Mouse (Mus musculus): ENCODE measurements around the gene Ubd. TPM values are rescaled to one million over a fixed set of nuclear protein-coding genes. Genes with fewer than 3 reads are reported as not detected.

Gene Ubd
- polyA plus RNA-seq, 1 experiment from 2014 or later = not detected

- no peaks in the 10 kb centered on the region for H3K27me3 ChIP-seq (replicated peaks; ENCODE audit: control insufficient read depth, insufficient read depth, low read length)
- H3K9ac ChIP-seq (ENCODE audit: low read depth, low read length) = no peak overlapping the region
- H3K4me2 ChIP-seq (ENCODE audit: low read depth, low read length) = no peak overlapping the region
- H3K4me1 ChIP-seq (ENCODE audit: control insufficient read depth, insufficient read depth, low read length) = no peaks in the 10 kb centered on the region
- ATAC-seq (ENCODE audit: low read depth) = no peak
- WGBS = 56% methylated on average over 3 of the region's 3 CpGs
- no peaks in the 10 kb centered on the region for H3K9me3 ChIP-seq (ENCODE audit: control insufficient read depth, low read length)
- H3K36me3 ChIP-seq (ENCODE audit: control insufficient read depth, insufficient read depth, low read length) = no peaks in the 10 kb centered on the region
- H3K4me3 ChIP-seq (ENCODE audit: low read depth, low read length) = no peak overlapping the region
- no peak for DNase-seq (ENCODE audit: low spot score)
- H3K27ac ChIP-seq (replicated peaks; ENCODE audit: low read depth, low read length) = no peak overlapping the region
Observed at GRCm38 (mm10) chr17:37242198-37242597, 48.5 kb downstream of the Ubd start.

Other genes starting within 250 kb of the Ubd start
- 125 and 130 TPM in 2 replicates for gene Ppp1r11, start 242.2 kb upstream of the Ubd start, polyA plus RNA-seq (2014; fragmentation: Nextera tagmentation; extraction: Ambion mirVana)
- gene Znrd1, start 235.3 kb upstream of the Ubd start, polyA plus RNA-seq (2014; fragmentation: Nextera tagmentation; extraction: Ambion mirVana) = 89.6 and 94.7 TPM in 2 replicates
- gene Znrd1as, start 235.3 kb upstream of the Ubd start, polyA plus RNA-seq (2014; fragmentation: Nextera tagmentation; extraction: Ambion mirVana) = 5.9 and 6.1 TPM in 2 replicates
- gene 2410137M14Rik, start 212.7 kb upstream of the Ubd start, polyA plus RNA-seq (2014; fragmentation: Nextera tagmentation; extraction: Ambion mirVana) = not detected in 2 replicates
- gene H2-M5, start 204.4 kb upstream of the Ubd start, polyA plus RNA-seq (2014; fragmentation: Nextera tagmentation; extraction: Ambion mirVana) = 0.21 and 0.22 TPM in 2 replicates
- 45.5 and 64.8 TPM in 2 replicates for gene Zfp57, start 192.7 kb upstream of the Ubd start, polyA plus RNA-seq (2014; fragmentation: Nextera tagmentation; extraction: Ambion mirVana)
- 0.12 and 0.22 TPM in 2 replicates for gene Mog, start 170.5 kb upstream of the Ubd start, polyA plus RNA-seq (2014; fragmentation: Nextera tagmentation; extraction: Ambion mirVana)
- gene Gabbr1, start 147.9 kb upstream of the Ubd start, polyA plus RNA-seq (2014; fragmentation: Nextera tagmentation; extraction: Ambion mirVana) = 8.4 and 10.2 TPM in 2 replicates
- gene Olfr90, start 105.4 kb upstream of the Ubd start, polyA plus RNA-seq (2014; fragmentation: Nextera tagmentation; extraction: Ambion mirVana) = 0.12 TPM in 1 of 2 replicates, not detected in the other
- 0.04 TPM in 1 of 2 replicates, not detected in the other for gene Olfr91, start 95.6 kb upstream of the Ubd start, polyA plus RNA-seq (2014; fragmentation: Nextera tagmentation; extraction: Ambion mirVana)
- not detected in 2 replicates for gene Olfr92, start 73.8 kb upstream of the Ubd start, polyA plus RNA-seq (2014; fragmentation: Nextera tagmentation; extraction: Ambion mirVana)
- not detected in 2 replicates for gene Olfr93, start 32.4 kb upstream of the Ubd start, polyA plus RNA-seq (2014; fragmentation: Nextera tagmentation; extraction: Ambion mirVana)
- gene Olfr94, start 7.1 kb downstream of the Ubd start, polyA plus RNA-seq (2014; fragmentation: Nextera tagmentation; extraction: Ambion mirVana) = 0.10 and 0.21 TPM in 2 replicates
- gene Olfr95, start 19.2 kb downstream of the Ubd start, polyA plus RNA-seq (2014; fragmentation: Nextera tagmentation; extraction: Ambion mirVana) = not detected in 2 replicates
- gene Olfr96, start 26.3 kb downstream of the Ubd start, polyA plus RNA-seq (2014; fragmentation: Nextera tagmentation; extraction: Ambion mirVana) = 0.29 TPM in 1 of 2 replicates, not detected in the other
- gene Olfr97, start 43.4 kb downstream of the Ubd start, polyA plus RNA-seq (2014; fragmentation: Nextera tagmentation; extraction: Ambion mirVana) = not detected in 2 replicates
- gene Olfr98, start 69.9 kb downstream of the Ubd start, polyA plus RNA-seq (2014; fragmentation: Nextera tagmentation; extraction: Ambion mirVana) = not detected in 2 replicates
- gene H2-M3, start 76.3 kb downstream of the Ubd start, polyA plus RNA-seq (2014; fragmentation: Nextera tagmentation; extraction: Ambion mirVana) = 1.5 and 2.1 TPM in 2 replicates
- gene Olfr99, start 89.6 kb downstream of the Ubd start, polyA plus RNA-seq (2014; fragmentation: Nextera tagmentation; extraction: Ambion mirVana) = 0.25 TPM in 1 of 2 replicates, not detected in the other
- not detected in 2 replicates for gene Olfr101, start 110.4 kb downstream of the Ubd start, polyA plus RNA-seq (2014; fragmentation: Nextera tagmentation; extraction: Ambion mirVana)
- not detected in 2 replicates for gene Olfr102, start 123.2 kb downstream of the Ubd start, polyA plus RNA-seq (2014; fragmentation: Nextera tagmentation; extraction: Ambion mirVana)
- 0.18 TPM in 1 of 2 replicates, not detected in the other for gene Olfr103, start 145.8 kb downstream of the Ubd start, polyA plus RNA-seq (2014; fragmentation: Nextera tagmentation; extraction: Ambion mirVana)
- 0.08 TPM in 1 of 2 replicates, not detected in the other for gene Olfr104-ps, start 165.7 kb downstream of the Ubd start, polyA plus RNA-seq (2014; fragmentation: Nextera tagmentation; extraction: Ambion mirVana)
- not detected in 2 replicates for gene Olfr105-ps, start 185.1 kb downstream of the Ubd start, polyA plus RNA-seq (2014; fragmentation: Nextera tagmentation; extraction: Ambion mirVana)
- gene Olfr106-ps, start 196.5 kb downstream of the Ubd start, polyA plus RNA-seq (2014; fragmentation: Nextera tagmentation; extraction: Ambion mirVana) = not detected in 2 replicates
- not detected in 2 replicates for gene Olfr107, start 205.3 kb downstream of the Ubd start, polyA plus RNA-seq (2014; fragmentation: Nextera tagmentation; extraction: Ambion mirVana)